Comparison of ENCODE assay signal across 9 mouse cellular contexts in the genomic region with DNA sequence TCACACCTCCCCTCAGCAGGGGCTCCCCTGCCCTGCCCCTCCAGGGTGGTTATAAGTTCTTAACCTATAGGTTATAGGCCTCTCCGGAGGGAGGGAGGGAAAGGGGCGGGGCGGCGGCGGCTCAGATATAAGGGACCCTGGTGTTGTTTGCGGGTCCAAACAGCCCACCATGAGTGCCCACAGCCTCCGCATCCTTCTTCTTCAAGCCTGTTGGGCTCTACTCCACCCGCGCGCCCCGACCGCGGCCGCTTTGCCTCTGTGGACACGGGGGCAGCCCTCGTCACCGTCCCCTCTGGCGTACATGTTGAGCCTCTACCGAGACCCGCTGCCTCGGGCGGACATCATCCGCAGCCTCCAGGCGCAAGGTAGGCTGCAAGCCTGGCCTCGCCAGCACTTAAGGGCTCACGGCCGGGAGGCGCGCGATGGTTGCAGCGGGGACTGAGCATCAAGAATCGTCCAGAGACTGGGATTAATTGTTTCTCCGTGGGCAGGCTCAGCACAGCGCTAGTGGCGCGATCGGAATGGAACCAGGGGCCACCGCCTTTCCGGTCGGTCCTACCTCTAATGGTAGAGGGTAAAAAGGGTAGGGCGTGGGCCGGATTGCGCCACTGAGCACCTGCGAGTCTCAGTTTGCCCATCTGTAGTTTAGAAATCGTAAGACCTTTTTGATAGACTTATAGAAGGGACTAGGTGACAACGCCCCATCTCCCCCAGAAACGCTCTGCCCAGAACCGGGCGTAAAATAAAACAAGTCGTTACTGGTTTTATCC. TPM values are rescaled to one million over a fixed set of nuclear protein-coding genes. Genes with fewer than 3 reads are reported as not detected.
A peak's percentile ranks its signal among the peaks of the same experiment; 100 is the strongest.
DNase-seq lines count a peak whose midpoint lies in the region; ATAC-seq and TF ChIP-seq lines count a peak whose summit lies in the region.
"Had no signal": no experiment of that assay in that cellular context is flagged by ENCODE, and none has a peak within 500 bp of the region (broad histone marks: within the 10 kb centered on the region; RNA-seq: fewer than 3 reads in every experiment).

No protein-coding gene starts in this region.

- H3K4me1 ChIP-seq in erythroblast, embryonic 14.5 days (ENCODE audit: control insufficient read depth) = peaks cover 43% of the 10 kb centered on the region
- H3K4me1 ChIP-seq in bone marrow macrophage, adult 2 months (ENCODE audit: control insufficient read depth, insufficient read depth, low read length) = peaks cover 9% of the 10 kb centered on the region
- H3K4me1 ChIP-seq in heart, embryonic 14.5 days (ENCODE audit: control insufficient read depth in 2 of 2, insufficient read depth in 2 of 2, low read length in 2 of 2) = peaks cover 4 to 12% of the 10 kb centered on the region in 2 experiments
- peaks cover 53% of the 10 kb centered on the region for H3K4me1 ChIP-seq in liver, embryonic 15.5 days (replicated peaks)
- H3K4me1 ChIP-seq in stomach, embryonic 14.5 days (ENCODE audit: control insufficient read depth, insufficient read depth, low read length) = peaks cover 9% of the 10 kb centered on the region; the same call in 1 of the 2 replicates

- H3K27me3 ChIP-seq in erythroblast, embryonic 14.5 days (ENCODE audit: control insufficient read depth) = peaks cover 67% of the 10 kb centered on the region
- H3K27me3 ChIP-seq in heart, embryonic 14.5 days (ENCODE audit: control insufficient read depth, insufficient read depth, low read length) = peaks cover 45% of the 10 kb centered on the region
- peaks cover 62% of the 10 kb centered on the region for H3K27me3 ChIP-seq in liver, embryonic 15.5 days
- peaks cover 32% of the 10 kb centered on the region for H3K27me3 ChIP-seq in stomach, embryonic 14.5 days (ENCODE audit: control insufficient read depth, insufficient read depth, low read length)

- H3K4me3 ChIP-seq in erythroblast, embryonic 14.5 days (replicated peaks) = peak overlapping the region; percentile 48
- H3K4me3 ChIP-seq in bone marrow macrophage, adult 2 months (ENCODE audit: insufficient read depth, low read length) = peak overlapping the region; percentile 46
- peak overlapping the region; percentile 44 to 50 for H3K4me3 ChIP-seq in heart, embryonic 14.5 days (ENCODE audit: control insufficient read depth in 1 of 2, insufficient read depth in 1 of 2, low read depth in 1 of 2, low read length in 2 of 2)
- peak overlapping the region; percentile 52 for H3K4me3 ChIP-seq in liver, embryonic 15.5 days (replicated peaks)
- H3K4me3 ChIP-seq in stomach, embryonic 14.5 days (ENCODE audit: low read depth, low read length) = peak overlapping the region; percentile 36

- TF ChIP-seq POLR2A in bone marrow macrophage, adult 2 months (IDR thresholded peaks at IDR 0.05; ENCODE audit: borderline replicate concordance, low read depth, low read length) = no peak

- no peak overlapping the region for H3K27ac ChIP-seq in bone marrow macrophage, adult 2 months (ENCODE audit: insufficient read depth, low read depth, low read length)
- H3K27ac ChIP-seq in heart, embryonic 14.5 days (replicated peaks in 1 of 2; ENCODE audit: control insufficient read depth in 1 of 2, insufficient read depth in 1 of 2, low read depth in 2 of 2, low read length in 2 of 2) = no peak overlapping the region
- no peak overlapping the region for H3K27ac ChIP-seq in liver, embryonic 15.5 days (replicated peaks)
- no peak overlapping the region for H3K27ac ChIP-seq in stomach, embryonic 14.5 days (ENCODE audit: low read length)

- ATAC-seq in erythroblast, adult 5-6 weeks (replicated peaks; ENCODE audit: low FRiP score, poor library complexity, severe bottlenecking) = no peak
- ATAC-seq in heart, embryonic 14.5 days (ENCODE audit: insufficient number of reproducible peaks, insufficient read depth, low FRiP score, low read depth) = peak; percentile 29; the same call in 1 of the 2 replicates
- peak; percentile 11; the same call in 1 of the 2 replicates for ATAC-seq in liver, embryonic 15.5 days (ENCODE audit: insufficient read depth)
- peak; percentile 47; the same call in 1 of the 2 replicates for ATAC-seq in stomach, embryonic 14.5 days (ENCODE audit: insufficient number of reproducible peaks, insufficient read depth, low FRiP score, low read depth)

- peak overlapping the region; percentile 59 for H3K9ac ChIP-seq in heart, embryonic 14.5 days (ENCODE audit: low read length)
- no peak overlapping the region for H3K9ac ChIP-seq in liver, embryonic 15.5 days
- peak overlapping the region; percentile 18; the same call in 1 of the 2 replicates for H3K9ac ChIP-seq in stomach, embryonic 14.5 days (replicated peaks; ENCODE audit: low read depth, low read length)

- TF ChIP-seq CTCF in bone marrow macrophage, adult 2 months (IDR thresholded peaks at IDR 0.05; ENCODE audit: low read depth, low read length) = no peak

- H3K36me3 ChIP-seq in erythroblast, embryonic 14.5 days (ENCODE audit: control insufficient read depth) = no peaks in the 10 kb centered on the region; the same call in 1 of the 2 replicates
- H3K36me3 ChIP-seq in heart, embryonic 14.5 days (ENCODE audit: control insufficient read depth, insufficient read depth, low read length) = no peaks in the 10 kb centered on the region
- H3K36me3 ChIP-seq in liver, embryonic 15.5 days (replicated peaks) = no peaks in the 10 kb centered on the region
- H3K36me3 ChIP-seq in stomach, embryonic 14.5 days (ENCODE audit: control insufficient read depth, insufficient read depth, low read length) = no peaks in the 10 kb centered on the region

- DNase-seq in thymus, postnatal 4 days = no peak
- no peak for DNase-seq in thymus, adult 18-20 months

- H3K4me2 ChIP-seq in heart, embryonic 14.5 days (ENCODE audit: low read length) = peak overlapping the region; percentile 86
- H3K4me2 ChIP-seq in liver, embryonic 15.5 days = peak overlapping the region; percentile 72
- H3K4me2 ChIP-seq in stomach, embryonic 14.5 days (replicated peaks; ENCODE audit: low read depth, low read length) = peak overlapping the region; percentile 65

- H3K9me3 ChIP-seq in erythroblast, embryonic 14.5 days (ENCODE audit: control insufficient read depth, low read length) = peaks cover 10% of the 10 kb centered on the region; the same call in 1 of the 2 replicates
- no peaks in the 10 kb centered on the region for H3K9me3 ChIP-seq in heart, embryonic 14.5 days (ENCODE audit: control insufficient read depth, low read length)
- no peaks in the 10 kb centered on the region for H3K9me3 ChIP-seq in liver, embryonic 15.5 days (replicated peaks)
- H3K9me3 ChIP-seq in stomach, embryonic 14.5 days (ENCODE audit: control insufficient read depth, low read depth, low read length) = no peaks in the 10 kb centered on the region

- 1% methylated on average over 50 of the region's 50 CpGs for WGBS in heart, embryonic 14.5 days
- 2% methylated on average over 50 of the region's 50 CpGs for WGBS in liver, embryonic 15.5 days (ENCODE audit: insufficient replicate concordance)
- 1% methylated on average over 50 of the region's 50 CpGs for WGBS in stomach, embryonic 14.5 days

RNA-seq across cellular contexts. Expression of a gene that starts 0.5 kb away (rescaled TPM):
- polyA plus RNA-seq in erythroblast, embryonic 14.5 days (2012) = 0.03 TPM in 1 of 2 replicates, not detected in the other
- not detected in 2 replicates for total RNA-seq in erythroblast, adult 5-6 weeks (2015; ENCODE audit: low replicate concordance)
- total RNA-seq in erythroblast, adult 5-6 weeks (2017; ENCODE audit: low replicate concordance) = not detected in 2 replicates
- polyA plus RNA-seq in bone marrow macrophage, adult 2 months (2012; ENCODE audit: insufficient read depth, insufficient read length, missing spikeins) = not detected in 2 replicates
- 0.12 and 0.15 TPM in 2 replicates for polyA plus RNA-seq in heart, embryonic 14.5 days (2014; fragmentation: Nextera tagmentation; extraction: Ambion mirVana)
- 0.55 and 0.56 TPM in 2 replicates for polyA plus RNA-seq in liver, embryonic 15.5 days (2015; fragmentation: Nextera tagmentation; extraction: Ambion mirVana)
- polyA plus RNA-seq in stomach, embryonic 14.5 days (2014; fragmentation: Nextera tagmentation; extraction: Ambion mirVana) = 0.27 TPM in 1 of 2 replicates, not detected in the other
- total RNA-seq: hematopoietic stem cell, adult 5-6 weeks had no signal

RNA-seq across cellular contexts. Expression of a gene that starts 34.1 kb away (rescaled TPM):
- polyA plus RNA-seq in erythroblast, embryonic 14.5 days (2012) = 6.2 and 6.5 TPM in 2 replicates
- total RNA-seq in erythroblast, adult 5-6 weeks (2015; ENCODE audit: low replicate concordance) = 67.2 and 101 TPM in 2 replicates
- 13.8 and 14.2 TPM in 2 replicates for total RNA-seq in erythroblast, adult 5-6 weeks (2017; ENCODE audit: low replicate concordance)
- 91.9 and 105 TPM in 2 replicates for polyA plus RNA-seq in bone marrow macrophage, adult 2 months (2012; ENCODE audit: insufficient read depth, insufficient read length, missing spikeins)
- 36.6 and 36.9 TPM in 2 replicates for polyA plus RNA-seq in heart, embryonic 14.5 days (2014; fragmentation: Nextera tagmentation; extraction: Ambion mirVana)
- polyA plus RNA-seq in liver, embryonic 15.5 days (2015; fragmentation: Nextera tagmentation; extraction: Ambion mirVana) = 44.1 and 53.5 TPM in 2 replicates
- 52.0 and 52.8 TPM in 2 replicates for polyA plus RNA-seq in stomach, embryonic 14.5 days (2014; fragmentation: Nextera tagmentation; extraction: Ambion mirVana)

RNA-seq across cellular contexts. Expression of a gene that starts 35.0 kb away (rescaled TPM):
- 0.04 and 0.06 TPM in 2 replicates for polyA plus RNA-seq in erythroblast, embryonic 14.5 days (2012)
- not detected in 2 replicates for total RNA-seq in erythroblast, adult 5-6 weeks (2015; ENCODE audit: low replicate concordance)
- total RNA-seq in erythroblast, adult 5-6 weeks (2017; ENCODE audit: low replicate concordance) = not detected in 2 replicates
- 5.3 and 5.7 TPM in 2 replicates for polyA plus RNA-seq in bone marrow macrophage, adult 2 months (2012; ENCODE audit: insufficient read depth, insufficient read length, missing spikeins)
- polyA plus RNA-seq in heart, embryonic 14.5 days (2014; fragmentation: Nextera tagmentation; extraction: Ambion mirVana) = 19.5 and 21.7 TPM in 2 replicates
- polyA plus RNA-seq in liver, embryonic 15.5 days (2015; fragmentation: Nextera tagmentation; extraction: Ambion mirVana) = 6.6 and 7.2 TPM in 2 replicates
- 14.8 and 16.5 TPM in 2 replicates for polyA plus RNA-seq in stomach, embryonic 14.5 days (2014; fragmentation: Nextera tagmentation; extraction: Ambion mirVana)

RNA-seq across cellular contexts. Expression of a gene that starts 57.3 kb away (rescaled TPM):
- 2.4 and 2.9 TPM in 2 replicates for polyA plus RNA-seq in erythroblast, embryonic 14.5 days (2012)
- 1.3 and 2.1 TPM in 2 replicates for total RNA-seq in erythroblast, adult 5-6 weeks (2015; ENCODE audit: low replicate concordance)
- total RNA-seq in erythroblast, adult 5-6 weeks (2017; ENCODE audit: low replicate concordance) = 0.70 and 3.2 TPM in 2 replicates
- 12.6 and 13.9 TPM in 2 replicates for polyA plus RNA-seq in bone marrow macrophage, adult 2 months (2012; ENCODE audit: insufficient read depth, insufficient read length, missing spikeins)
- 10.5 and 13.3 TPM in 2 replicates for polyA plus RNA-seq in heart, embryonic 14.5 days (2014; fragmentation: Nextera tagmentation; extraction: Ambion mirVana)
- 5.8 and 6.1 TPM in 2 replicates for polyA plus RNA-seq in liver, embryonic 15.5 days (2015; fragmentation: Nextera tagmentation; extraction: Ambion mirVana)
- 5.3 and 6.9 TPM in 2 replicates for polyA plus RNA-seq in stomach, embryonic 14.5 days (2014; fragmentation: Nextera tagmentation; extraction: Ambion mirVana)
